Mouse (Mus musculus) liver, adult 2 months (tissue): Measurements from ENCODE around the gene Rbfox3.
A peak's percentile ranks its signal among the peaks of the same experiment; 100 is the strongest.

Source experiments
- CTCF ChIP-seq: fragments of 200-500 bp; IDR thresholded peaks from 2 replicates; pipeline ENCODE4 v1.5.1; 2011; ENCODE audit warnings: low read depth, low read length, control low read depth
- POLR2A ChIP-seq: fragments of 200-500 bp; IDR thresholded peaks from 2 replicates; pipeline ENCODE4 v1.6.1; 2011; ENCODE audit warnings: low read length, control low read depth; ENCODE audit not compliant: insufficient read depth; ENCODE audit errors: extremely low read depth

- peak; percentile 50 for TF ChIP-seq CTCF
- TF ChIP-seq POLR2A: no peak
These were observed 170.1 kb downstream of the Rbfox3 start for GRCm38 (mm10) chr11:118741262-118741661.
